Mouse (Mus musculus) heart, adult 2 months (tissue): ENCODE data around the gene Efna5. TPM values are rescaled to one million over a fixed set of nuclear protein-coding genes. Genes with fewer than 3 reads are reported as not detected.

ENCODE experiments used
- DNase-seq, 2 experiments: peaks; one replicate each; pipeline ENCODE4 v3.0.0; 2021
- H3K27ac ChIP-seq: fragments of 200-600 bp; 2 replicates; pipeline ENCODE4 v1.8.1; 2022
- H3K27me3 ChIP-seq: fragments of 200-500 bp; 2 replicates; pipeline ENCODE4 v1.6.1; 2012; ENCODE audit warnings: mild to moderate bottlenecking, low read length, inconsistent platforms, mixed read lengths; ENCODE audit not compliant: control insufficient read depth, insufficient read depth
- H3K36me3 ChIP-seq: fragments of 200-500 bp; 2 replicates; pipeline ENCODE4 v1.6.1; 2012; ENCODE audit warnings: low read length, inconsistent platforms; ENCODE audit not compliant: control insufficient read depth, insufficient read depth
- H3K4me1 ChIP-seq: fragments of 200-500 bp; 2 replicates; pipeline ENCODE4 v1.6.1; 2011; ENCODE audit warnings: low read length; ENCODE audit not compliant: control insufficient read depth, insufficient read depth
- H3K4me3 ChIP-seq: fragments of 200-600 bp; 2 replicates; pipeline ENCODE4 v1.8.1; 2022
- H3K79me2 ChIP-seq: fragments of 200-500 bp; replicated peaks from 2 replicates; pipeline ENCODE4 v1.6.1; 2012; ENCODE audit warnings: mild to moderate bottlenecking, inconsistent platforms, low read length, moderate library complexity, mixed read lengths; ENCODE audit not compliant: control insufficient read depth, insufficient read depth
- H3K9ac ChIP-seq: fragments of 200-500 bp; 2 replicates; pipeline ENCODE4 v1.6.1; 2012; ENCODE audit warnings: low read depth, mild to moderate bottlenecking, control low read depth, inconsistent platforms, low read length, mixed read lengths
- CTCF ChIP-seq: fragments of 200-600 bp; IDR thresholded peaks from 2 replicates; pipeline ENCODE4 v1.8.1; 2022; ENCODE audit warnings: antibody characterized with exemption, mild to moderate bottlenecking, moderate library complexity
- EP300 ChIP-seq: fragments of 200-500 bp; IDR thresholded peaks from 2 replicates; pipeline ENCODE4 v1.6.1; 2011; ENCODE audit warnings: low read depth, low read length, control low read depth; ENCODE audit not compliant: insufficient read depth
- POLR2A ChIP-seq: fragments of 200-500 bp; IDR thresholded peaks from 2 replicates; pipeline ENCODE4 v1.6.1; 2011; ENCODE audit warnings: mild to moderate bottlenecking, low read depth, low read length, control low read depth; ENCODE audit not compliant: insufficient read depth
- WGBS: fragments of 180-500 bp; shearing (Covaris S2); methylation state at CpG from one replicate; pipeline ENCODE4 v1.1.7; 2018; 5-methylcytosine and 5-hydroxymethylcytosine counted together
- intact Hi-C: fragments of 180-260 bp; cut with DNase I; formaldehyde crosslinking; loops from one replicate; pipeline ENCODE4 v1.15.1; 2025
- long read RNA-seq: library from polyadenylated mRNA; stranded (forward); transcript quantifications from one replicate; pipeline ENCODE4 v2.0.0, GENCODE M21; 2021
- polyA plus RNA-seq: library from polyadenylated mRNA; depleted of rRNA; stranded (reverse); fragments of >200 nt; gene quantifications from 2 replicates; pipeline ENCODE4 v1.2.3, GENCODE M21; 2012; rRNA removed
- total RNA-seq, 2 experiments: library from RNA; stranded (reverse); gene quantifications; 2 replicates each; pipeline ENCODE4 v1.2.3; 2021

Gene Efna5
- 10 to 100 TPM; 17.5 to 24.0 TPM for total RNA-seq
- polyA plus RNA-seq: 3.9 and 5.2 TPM in 2 replicates
- long read RNA-seq, partial matches to known transcripts: 0 of 3 reads
- long read RNA-seq, other reads (novel, unspliced or antisense): 3 of 3 reads

- Histone ChIP-seq H3K4me1 (no peaks in the 10 kb centered on the region; the same call in 1 of the 2 replicates), H3K36me3 (no peaks in the 10 kb centered on the region), H3K27me3 (no peaks in the 10 kb centered on the region), H3K4me3 (peak within 1 kb of the TSS; percentile 63), H3K9ac (peak within 1 kb of the TSS; percentile 70), H3K27ac (peak within 1 kb of the TSS; percentile 77), H3K79me2 (no peaks in the 10 kb centered on the region)
- peak; percentile 57 to 64 for DNase-seq
- WGBS: under 1% methylated on average over 51 of the region's 68 CpGs
- intact Hi-C loops: loop anchor here (5.0 to 10.0 kb wide), 4 partner anchors 99 to 706 kb away; no protein-coding TSS in a partner anchor
- no peak for TF ChIP-seq EP300
- no peak for TF ChIP-seq CTCF
- no peak for TF ChIP-seq POLR2A
Measured at GRCm38 (mm10) chr17:62881176-62881790, at the start of gene Efna5. TSS of gene Efna5 (minus strand) at chr17:62881317.

- Histone ChIP-seq H3K4me3 (no peak overlapping the region), H3K36me3 (no peaks in the 10 kb centered on the region), H3K27ac (no peak overlapping the region), H3K9ac (no peak overlapping the region), H3K4me1 (no peaks in the 10 kb centered on the region), H3K27me3 (no peaks in the 10 kb centered on the region), H3K79me2 (no peaks in the 10 kb centered on the region)
- no peak for DNase-seq
- WGBS: 70% methylated on average over 4 of the region's 4 CpGs
- intact Hi-C loops: no loop called here
- TF ChIP-seq CTCF (no peak), POLR2A (no peak), EP300 (no peak)
Measured at GRCm38 (mm10) chr17:62915304-62915703, 34.2 kb upstream of the Efna5 start.

- Histone ChIP-seq H3K4me1 (no peaks in the 10 kb centered on the region), H3K36me3 (no peaks in the 10 kb centered on the region), H3K27me3 (no peaks in the 10 kb centered on the region), H3K9ac (no peak overlapping the region), H3K79me2 (no peaks in the 10 kb centered on the region), H3K4me3 (no peak overlapping the region), H3K27ac (no peak overlapping the region)
- intact Hi-C loops: no loop called here
- 68% methylated on average over 16 of the region's 16 CpGs for WGBS
- no peak for TF ChIP-seq POLR2A
- TF ChIP-seq EP300: no peak
- TF ChIP-seq CTCF: no peak
- DNase-seq: no peak
Measured at GRCm38 (mm10) chr17:62905692-62906445, 24.8 kb upstream of the Efna5 start.

GRCm38 (mm10) chr17:62899066-62899465 lies 17.9 kb upstream of the Efna5 start:
- Histone ChIP-seq H3K4me3 (no peak overlapping the region), H3K27me3 (no peaks in the 10 kb centered on the region), H3K36me3 (no peaks in the 10 kb centered on the region), H3K4me1 (no peaks in the 10 kb centered on the region), H3K79me2 (no peaks in the 10 kb centered on the region), H3K27ac (no peak overlapping the region), H3K9ac (no peak overlapping the region)
- 59% methylated on average over 6 of the region's 6 CpGs for WGBS
- intact Hi-C loops: no loop called here
- DNase-seq: no peak
- TF ChIP-seq EP300: no peak

GRCm38 (mm10) chr17:62889991-62890390 lies 8.9 kb upstream of the Efna5 start:
- no peaks in the 10 kb centered on the region for H3K36me3 ChIP-seq
- intact Hi-C loops: loop anchor here (10.0 kb wide), 2 partner anchors 245 to 715 kb away; no protein-coding TSS in a partner anchor
- no peak for TF ChIP-seq EP300

GRCm38 (mm10) chr17:62884129-62884506 lies 3.0 kb upstream of the Efna5 start:
- Histone ChIP-seq H3K9ac (peak overlapping the region; percentile 66; the same call in 1 of the 2 replicates), H3K27ac (peak overlapping the region; percentile 59; the same call in 1 of the 2 replicates), H3K4me1 (no peaks in the 10 kb centered on the region; the same call in 1 of the 2 replicates), H3K79me2 (no peaks in the 10 kb centered on the region), H3K36me3 (no peaks in the 10 kb centered on the region), H3K27me3 (no peaks in the 10 kb centered on the region), H3K4me3 (peak overlapping the region; percentile 63)
- WGBS: under 1% methylated on average over 16 of the region's 16 CpGs
- peak; percentile 77 to 84 for DNase-seq
- TF ChIP-seq POLR2A: no peak
- TF ChIP-seq CTCF: peak; percentile 98
- TF ChIP-seq EP300: peak; percentile 74
- intact Hi-C loops: loop anchor here (5.0 to 10.0 kb wide), 4 partner anchors 102 to 709 kb away; no protein-coding TSS in a partner anchor

More at GRCm38 (mm10) chr17:62889991-62890390, 8.9 kb upstream of the Efna5 start:
- Histone ChIP-seq H3K4me1 (no peaks in the 10 kb centered on the region), H3K27ac (no peak overlapping the region), H3K27me3 (no peaks in the 10 kb centered on the region), H3K9ac (no peak overlapping the region), H3K79me2 (no peaks in the 10 kb centered on the region), H3K4me3 (no peak overlapping the region)
- WGBS: 78% methylated on average over 5 of the region's 5 CpGs
- DNase-seq: no peak
